Comparison of ENCODE assay signal across 24 mouse cellular contexts in genomic region chr5:35010656-35011055, GRCm38 (mm10). TPM values are rescaled to one million over a fixed set of nuclear protein-coding genes. Genes with fewer than 3 reads are reported as not detected.
DNase-seq lines count a peak whose midpoint lies in the region; ATAC-seq and TF ChIP-seq lines count a peak whose summit lies in the region.
"Had no signal": no experiment of that assay in that cellular context is flagged by ENCODE, and none has a peak within 500 bp of the region (broad histone marks: within the 10 kb centered on the region; RNA-seq: fewer than 3 reads in every experiment).

No protein-coding gene starts in this region.

- H3K9me3 ChIP-seq in heart, embryonic 10.5 days = no peaks in the 10 kb centered on the region
- H3K9me3 ChIP-seq in liver, postnatal 0 days (ENCODE audit: low read length) = no peaks in the 10 kb centered on the region
- H3K9me3 ChIP-seq: forebrain, embryonic 10.5 days; hindbrain, embryonic 15.5 days; intestine, embryonic 15.5 days; limb, embryonic 12.5 days had no signal

- peaks cover 7% of the 10 kb centered on the region; the same call in 1 of the 2 replicates for H3K4me1 ChIP-seq in heart, embryonic 10.5 days
- H3K4me1 ChIP-seq in liver, adult 2 months (ENCODE audit: control insufficient read depth, insufficient read depth, low read length) = no peaks in the 10 kb centered on the region
- H3K4me1 ChIP-seq in liver, postnatal 0 days (ENCODE audit: insufficient read depth) = peaks cover 4% of the 10 kb centered on the region
- H3K4me1 ChIP-seq: intestine, embryonic 15.5 days had no signal

- TF ChIP-seq POLR2A in liver, adult 2 months (IDR thresholded peaks at IDR 0.05; ENCODE audit: extremely low read depth, insufficient read depth, low read length) = no peak

- TF ChIP-seq CTCF in liver, adult 2 months (IDR thresholded peaks at IDR 0.05; ENCODE audit: low read depth, low read length) = no peak
- TF ChIP-seq CTCF in liver, postnatal 0 days (IDR thresholded peaks at IDR 0.05; ENCODE audit: low read depth) = no peak
- no peak for TF ChIP-seq CTCF in left cerebral cortex, adult 2 months (IDR thresholded peaks at IDR 0.05)

- peak; percentile 24 for DNase-seq in adrenal gland, postnatal 10 days
- no peak for DNase-seq in adrenal gland, adult (ENCODE audit: inconsistent age in 2 of 2, low spot score in 1 of 2)
- DNase-seq in heart, adult 8-10 months (ENCODE audit: low spot score) = peak; percentile 37
- DNase-seq in heart, embryonic 10.5 days (ENCODE audit: low spot score) = no peak
- DNase-seq in liver, adult 2 months (ENCODE audit: extremely low read depth, low read depth, low spot score) = peak; percentile 91
- peak; percentile 62 for DNase-seq in liver, postnatal 0 days
- no peak for DNase-seq in layer of hippocampus, postnatal 10 days (ENCODE audit: low spot score in 2 of 2)
- no peak for DNase-seq in left cerebral cortex, adult 2 months (ENCODE audit: extremely low spot score in 1 of 2, low spot score in 2 of 2)
- DNase-seq: cerebellum, adult 9-10 months; gastrocnemius, adult 2 months; kidney, adult 8-10 months; kidney, postnatal 10 days; layer of hippocampus, postnatal 36 days; lung, embryonic 14.5 days; lung, postnatal 4 days; midbrain, embryonic 14.5 days; right cerebral cortex, postnatal 14 days; thymus, postnatal 14 days had no signal

- no peak overlapping the region for H3K4me3 ChIP-seq in heart, embryonic 10.5 days
- H3K4me3 ChIP-seq in liver, adult 2 months (ENCODE audit: insufficient read depth, low read depth, low read length) = no peak overlapping the region
- H3K4me3 ChIP-seq in liver, postnatal 0 days (ENCODE audit: low read depth, low read length) = no peak overlapping the region
- H3K4me3 ChIP-seq in left cerebral cortex, adult 2 months = no peak overlapping the region
- H3K4me3 ChIP-seq: forebrain, embryonic 10.5 days; gastrocnemius, adult 2 months; hindbrain, embryonic 15.5 days; intestine, embryonic 15.5 days; limb, embryonic 12.5 days had no signal

- H3K79me2 ChIP-seq in liver, adult 2 months (ENCODE audit: control insufficient read depth, insufficient read depth, low read length) = no peaks in the 10 kb centered on the region

- peaks cover 26% of the 10 kb centered on the region for H3K36me3 ChIP-seq in heart, embryonic 10.5 days
- no peaks in the 10 kb centered on the region for H3K36me3 ChIP-seq in liver, adult 2 months (ENCODE audit: control insufficient read depth, insufficient read depth, low read length)
- H3K36me3 ChIP-seq in liver, postnatal 0 days (replicated peaks; ENCODE audit: insufficient read depth, low read length) = peaks cover 6% of the 10 kb centered on the region; the same call in 1 of the 2 replicates
- H3K36me3 ChIP-seq: hindbrain, embryonic 15.5 days; intestine, embryonic 15.5 days had no signal

- H3K27me3 ChIP-seq in heart, embryonic 10.5 days (ENCODE audit: insufficient read depth, poor library complexity, severe bottlenecking) = no peaks in the 10 kb centered on the region
- no peaks in the 10 kb centered on the region for H3K27me3 ChIP-seq in liver, adult 2 months (ENCODE audit: control insufficient read depth, insufficient read depth, low read length)
- no peaks in the 10 kb centered on the region for H3K27me3 ChIP-seq in liver, postnatal 0 days (ENCODE audit: insufficient read depth, low read length)
- H3K27me3 ChIP-seq: hindbrain, embryonic 15.5 days; intestine, embryonic 15.5 days; limb, embryonic 12.5 days had no signal

- TF ChIP-seq EP300 in liver, postnatal 0 days (IDR thresholded peaks at IDR 0.05; ENCODE audit: low read depth) = no peak; the same call in 1 of the 2 replicates

- intact Hi-C loops in left cerebral cortex, adult 2 months (cut with DNase I) = no loop called here

- no peak overlapping the region for H3K9ac ChIP-seq in liver, adult 2 months (ENCODE audit: low read depth, low read length)
- H3K9ac ChIP-seq in liver, postnatal 0 days (replicated peaks) = no peak overlapping the region
- H3K9ac ChIP-seq: hindbrain, embryonic 15.5 days; intestine, embryonic 15.5 days; limb, embryonic 12.5 days; lung, embryonic 14.5 days had no signal

- H3K4me2 ChIP-seq in liver, postnatal 0 days (ENCODE audit: low read depth, low read length) = no peak overlapping the region
- H3K4me2 ChIP-seq: hindbrain, embryonic 15.5 days; intestine, embryonic 15.5 days; limb, embryonic 12.5 days; lung, embryonic 14.5 days had no signal

- WGBS in heart, embryonic 10.5 days = 72% methylated on average over 5 of the region's 5 CpGs
- 23% methylated on average over 5 of the region's 5 CpGs for WGBS in liver, adult 2 months
- WGBS in liver, postnatal 0 days (ENCODE audit: insufficient replicate concordance) = 62% methylated on average over 5 of the region's 5 CpGs

- H3K27ac ChIP-seq in heart, embryonic 10.5 days = no peak overlapping the region
- H3K27ac ChIP-seq in liver, adult 2 months (replicated peaks; ENCODE audit: insufficient read depth, low read depth, low read length) = no peak overlapping the region
- H3K27ac ChIP-seq in liver, postnatal 0 days (ENCODE audit: low read depth) = no peak overlapping the region
- H3K27ac ChIP-seq in left cerebral cortex, adult 2 months = no peak overlapping the region
- H3K27ac ChIP-seq: forebrain, embryonic 10.5 days; gastrocnemius, adult 2 months; hindbrain, embryonic 15.5 days; intestine, embryonic 15.5 days; limb, embryonic 12.5 days had no signal

- ATAC-seq in liver, postnatal 0 days = peak; percentile 89
- ATAC-seq: intestine, embryonic 15.5 days had no signal

RNA-seq across cellular contexts. Expression of gene Hgfac, which starts 30.7 kb away (rescaled TPM):
- 10 to 100 TPM; 41.3 to 90.3 TPM for total RNA-seq in adrenal gland, postnatal 10 days (2021)
- total RNA-seq in heart, adult 8-10 months (2022) = under 1 TPM; 0.26 to 0.75 (median 0.47) TPM
- 0.26 and 5.0 TPM in 2 replicates for polyA plus RNA-seq in heart, embryonic 10.5 days (2016; fragmentation: Nextera tagmentation; extraction: Ambion mirVana)
- 239 and 244 TPM in 2 replicates for total RNA-seq in liver, adult 2 months (2014; rRNA removed)
- polyA plus RNA-seq in liver, adult 2 months (2012; rRNA removed) = 780 and 1,032 TPM in 2 replicates
- 285 and 304 TPM in 2 replicates for polyA plus RNA-seq in liver, postnatal 0 days (2015; fragmentation: Nextera tagmentation; extraction: Ambion mirVana)
- total RNA-seq in layer of hippocampus, postnatal 10 days (2021) = 1 to 10 TPM in 1 of 2 experiments, under 1 TPM in 1; 0.80 to 1.1 TPM
- 1 to 10 TPM in 1 of 2 experiments, under 1 TPM in 1; 0.87 to 1.7 TPM for total RNA-seq in left cerebral cortex, adult 2 months (2021)
- polyA plus RNA-seq: embryonic facial prominence, embryonic 11.5 days had no signal

RNA-seq across cellular contexts. Expression of gene Dok7, which starts 45.9 kb away (rescaled TPM):
- total RNA-seq in adrenal gland, postnatal 10 days (2021) = 10 to 100 TPM in 1 of 2 experiments, 1 to 10 TPM in 1; 9.3 to 12.1 TPM
- total RNA-seq in heart, adult 8-10 months (2022) = 10 to 100 TPM; 32.2 to 42.1 (median 39.8) TPM
- 2.3 and 4.4 TPM in 2 replicates for polyA plus RNA-seq in heart, embryonic 10.5 days (2016; fragmentation: Nextera tagmentation; extraction: Ambion mirVana)
- total RNA-seq in liver, adult 2 months (2014; rRNA removed) = not detected in 2 replicates
- not detected in 2 replicates for polyA plus RNA-seq in liver, adult 2 months (2012; rRNA removed)
- 0.05 and 0.06 TPM in 2 replicates for polyA plus RNA-seq in liver, postnatal 0 days (2015; fragmentation: Nextera tagmentation; extraction: Ambion mirVana)
- 10 to 100 TPM; 16.6 to 20.5 TPM for total RNA-seq in layer of hippocampus, postnatal 10 days (2021)
- total RNA-seq in left cerebral cortex, adult 2 months (2021) = 10 to 100 TPM; 22.3 to 26.0 TPM
- total RNA-seq: megakaryocyte-erythroid progenitor cell, adult 5-6 weeks had no signal

Comparison
In these comparisons a context has a peak if more than half of its experiments do, and no peak if none do; other contexts are left out.
1. DNase-seq: peak in adrenal gland, postnatal 10 days (single experiment), heart, adult 8-10 months (single experiment), liver, adult 2 months (single experiment) and liver, postnatal 0 days (single experiment); none in adrenal gland, adult (0 of 2), heart, embryonic 10.5 days (single experiment), layer of hippocampus, postnatal 10 days (0 of 2) and left cerebral cortex, adult 2 months (0 of 2).
2. RNA of gene Hgfac, which starts 30.7 kb away (total RNA-seq): 239 to 244 TPM in liver, adult 2 months and 41.3 to 90.3 TPM in adrenal gland, postnatal 10 days; 0.87 to 1.7 TPM in left cerebral cortex, adult 2 months, 0.80 to 1.1 TPM in layer of hippocampus, postnatal 10 days and 0.26 to 0.75 TPM in heart, adult 8-10 months; every median in the first group is over 10 times any median in the second.
3. RNA of gene Dok7, which starts 45.9 kb away (total RNA-seq): 32.2 to 42.1 TPM in heart, adult 8-10 months, 22.3 to 26.0 TPM in left cerebral cortex, adult 2 months, 16.6 to 20.5 TPM in layer of hippocampus, postnatal 10 days and 9.3 to 12.1 TPM in adrenal gland, postnatal 10 days; not detected in liver, adult 2 months; every median in the first group is over 10 times any median in the second.